Mouse (Mus musculus) thymus, postnatal 14 days (tissue): Measurements from ENCODE around the gene Clk1.

Experiments
- DNase-seq: peaks from one replicate; pipeline ENCODE4 v3.0.0; 2021

The Clk1 gene

GRCm38 (mm10) chr1:58423371-58424248 lies at the start of gene Clk1:
Clk1 (minus strand) TSS chr1:58424066.
- peak; percentile 96 for DNase-seq

GRCm38 (mm10) chr1:58465561-58465960 lies 41.7 kb upstream of the Clk1 start:
- DNase-seq = no peak

- no peak for DNase-seq
Measured at GRCm38 (mm10) chr1:58465042-58465441, 41.2 kb upstream of the Clk1 start.

GRCm38 (mm10) chr1:58463935-58464334 lies 40.1 kb upstream of the Clk1 start:
- DNase-seq = no peak

GRCm38 (mm10) chr1:58460566-58460965 lies 36.7 kb upstream of the Clk1 start:
- no peak for DNase-seq

- no peak for DNase-seq
Measured at GRCm38 (mm10) chr1:58458867-58459266, 35.0 kb upstream of the Clk1 start.

- no peak for DNase-seq
Measured at GRCm38 (mm10) chr1:58458175-58458574, 34.3 kb upstream of the Clk1 start.

- no peak for DNase-seq
Measured at GRCm38 (mm10) chr1:58454316-58454715, 30.4 kb upstream of the Clk1 start.

GRCm38 (mm10) chr1:58448396-58448795 lies 24.5 kb upstream of the Clk1 start:
- DNase-seq = no peak

- no peak for DNase-seq
Measured at GRCm38 (mm10) chr1:58447766-58448165, 23.9 kb upstream of the Clk1 start.

GRCm38 (mm10) chr1:58445861-58446260 lies 22.0 kb upstream of the Clk1 start:
- DNase-seq = peak; percentile 7

- peak; percentile 79 for DNase-seq
Measured at GRCm38 (mm10) chr1:58445143-58445722, 21.4 kb upstream of the Clk1 start, which contains the start of the genes Nif3l1 and Ppil3. Nif3l1 (plus strand) TSS chr1:58445151. Ppil3 (minus strand) TSS chr1:58445486.

GRCm38 (mm10) chr1:58444691-58445090 lies 20.8 kb upstream of the Clk1 start:
- peak; percentile 34 for DNase-seq

GRCm38 (mm10) chr1:58424551-58424950 lies 685 bp upstream of the Clk1 start:
- no peak for DNase-seq

- DNase-seq = peak; percentile 51
Measured at GRCm38 (mm10) chr1:58422879-58423278, 987 bp downstream of the Clk1 start.

GRCm38 (mm10) chr1:58420961-58421360 lies 2.9 kb downstream of the Clk1 start:
- DNase-seq = no peak

GRCm38 (mm10) chr1:58420032-58420431 lies 3.8 kb downstream of the Clk1 start:
- no peak for DNase-seq

GRCm38 (mm10) chr1:58416048-58416447 lies 7.8 kb downstream of the Clk1 start:
- DNase-seq = no peak

- no peak for DNase-seq
Measured at GRCm38 (mm10) chr1:58415442-58415841, 8.4 kb downstream of the Clk1 start.

GRCm38 (mm10) chr1:58410776-58411175 lies 13.1 kb downstream of the Clk1 start:
- no peak for DNase-seq

GRCm38 (mm10) chr1:58410198-58410588 lies 13.7 kb downstream of the Clk1 start:
- DNase-seq = no peak

- DNase-seq = no peak
Measured at GRCm38 (mm10) chr1:58409553-58410197, 14.2 kb downstream of the Clk1 start.

- DNase-seq = no peak
Measured at GRCm38 (mm10) chr1:58408141-58408540, 15.7 kb downstream of the Clk1 start.

- DNase-seq = no peak
Measured at GRCm38 (mm10) chr1:58407321-58407720, 16.5 kb downstream of the Clk1 start.
